Mouse (Mus musculus) liver, embryonic 11.5 days (tissue): ENCODE data around the gene Myo1b. TPM values are rescaled to one million over a fixed set of nuclear protein-coding genes. Genes with fewer than 3 reads are reported as not detected.
A peak's percentile ranks its signal among the peaks of the same experiment; 100 is the strongest.

Source experiments
- ATAC-seq: fragments of 200-750 bp; cut with Nextera tagmentation; replicated peaks from 2 replicates; pipeline ENCODE4 v1.8.0; 2017; ENCODE audit warnings: moderate number of reproducible peaks, mild to moderate bottlenecking, moderate TSS enrichment, moderate library complexity; ENCODE audit not compliant: low FRiP score
- DNase-seq: peaks from one replicate; pipeline ENCODE4 v3.0.0-alpha.2; 2017; ENCODE audit warnings: low spot score
- H3K27ac ChIP-seq: fragments of 300-500 bp; sonication (generic); 2 replicates; pipeline ENCODE4 v1.5.1; 2014; ENCODE audit warnings: mild to moderate bottlenecking, low read depth, low read length, control low read depth
- H3K27me3 ChIP-seq: fragments of 300-500 bp; sonication (generic); replicated peaks from 2 replicates; pipeline ENCODE4 v1.6.1; 2014; ENCODE audit warnings: low read length, mixed read lengths; ENCODE audit not compliant: control insufficient read depth, insufficient read depth
- H3K36me3 ChIP-seq: fragments of 300-500 bp; sonication (generic); 2 replicates; pipeline ENCODE4 v1.6.1; 2014; ENCODE audit warnings: mild to moderate bottlenecking, low read length, moderate library complexity, mixed read lengths; ENCODE audit not compliant: control insufficient read depth, insufficient read depth
- H3K4me1 ChIP-seq: fragments of 300-500 bp; sonication (generic); replicated peaks from 2 replicates; pipeline ENCODE4 v1.6.1; 2014; ENCODE audit warnings: low read length, mixed read lengths; ENCODE audit not compliant: control insufficient read depth, insufficient read depth
- H3K4me2 ChIP-seq: fragments of 300-500 bp; sonication (generic); 2 replicates; pipeline ENCODE4 v1.6.1; 2014; ENCODE audit warnings: mild to moderate bottlenecking, control low read depth, moderate library complexity
- H3K4me3 ChIP-seq: fragments of 300-500 bp; sonication (generic); 2 replicates; pipeline ENCODE4 v1.5.1; 2014; ENCODE audit warnings: low read depth, low read length, control low read depth
- H3K9ac ChIP-seq: fragments of 300-500 bp; sonication (generic); 2 replicates; pipeline ENCODE4 v1.6.1; 2014; ENCODE audit warnings: low read depth, low read length, control low read depth
- H3K9me3 ChIP-seq: fragments of 300-500 bp; sonication (generic); 2 replicates; pipeline ENCODE4 v1.6.1; 2016; ENCODE audit warnings: low read length, inconsistent platforms, mixed read lengths; ENCODE audit not compliant: control insufficient read depth
- WGBS: fragments of 180-500 bp; shearing (Covaris S2); extraction: QIAGEN DNeasy Blood & Tissue Kit; methylation state at CpG from one replicate; pipeline ENCODE4 v1.1.7; 2014; 5-methylcytosine and 5-hydroxymethylcytosine counted together
- polyA plus RNA-seq: library from polyadenylated mRNA; unstranded; fragments of >200 nt; fragmentation: Nextera tagmentation; extraction: Ambion mirVana; gene quantifications from 2 replicates; pipeline ENCODE4 v1.2.1, GENCODE M21; 2014

Myo1b gene
- polyA plus RNA-seq, 1 experiment from 2014 or later: 26.4 TPM

GRCm38 (mm10) chr1:51849570-51850211 lies 66.2 kb downstream of the Myo1b start:
- no peaks in the 10 kb centered on the region for H3K4me1 ChIP-seq
- H3K27me3 ChIP-seq: no peaks in the 10 kb centered on the region
- no peaks in the 10 kb centered on the region for H3K36me3 ChIP-seq
- 54% methylated on average over 8 of the region's 8 CpGs for WGBS
- no peak overlapping the region for H3K4me3 ChIP-seq
- no peak overlapping the region for H3K4me2 ChIP-seq
- H3K9me3 ChIP-seq: no peaks in the 10 kb centered on the region
- no peak overlapping the region for H3K27ac ChIP-seq
- ATAC-seq: no peak
- no peak for DNase-seq
- no peak overlapping the region for H3K9ac ChIP-seq

- no peak overlapping the region for H3K4me2 ChIP-seq
- no peaks in the 10 kb centered on the region for H3K4me1 ChIP-seq
- peak; percentile 60 for ATAC-seq
- 81% methylated on average over 2 of the region's 2 CpGs for WGBS
- no peak overlapping the region for H3K9ac ChIP-seq
- no peak for DNase-seq
- no peaks in the 10 kb centered on the region for H3K36me3 ChIP-seq
- H3K27ac ChIP-seq: no peak overlapping the region
- H3K4me3 ChIP-seq: no peak overlapping the region
- H3K9me3 ChIP-seq: no peaks in the 10 kb centered on the region
- no peaks in the 10 kb centered on the region for H3K27me3 ChIP-seq
Observed at GRCm38 (mm10) chr1:51845264-51846036, 70.4 kb downstream of the Myo1b start.

- no peaks in the 10 kb centered on the region for H3K9me3 ChIP-seq
- H3K36me3 ChIP-seq: no peaks in the 10 kb centered on the region
- no peak for DNase-seq
- WGBS: 72% methylated on average over 11 of the region's 11 CpGs
- no peaks in the 10 kb centered on the region for H3K27me3 ChIP-seq
- no peak overlapping the region for H3K27ac ChIP-seq
- H3K9ac ChIP-seq: no peak overlapping the region
- ATAC-seq: no peak
- no peak overlapping the region for H3K4me3 ChIP-seq
- no peak overlapping the region for H3K4me2 ChIP-seq
- H3K4me1 ChIP-seq: no peaks in the 10 kb centered on the region
Observed at GRCm38 (mm10) chr1:51837845-51838623, 77.8 kb downstream of the Myo1b start.

- no peak for ATAC-seq
- H3K4me3 ChIP-seq: no peak overlapping the region
- no peak overlapping the region for H3K4me2 ChIP-seq
- no peaks in the 10 kb centered on the region for H3K9me3 ChIP-seq
- no peak overlapping the region for H3K27ac ChIP-seq
- no peak for DNase-seq
- H3K27me3 ChIP-seq: no peaks in the 10 kb centered on the region
- H3K9ac ChIP-seq: no peak overlapping the region
- H3K36me3 ChIP-seq: no peaks in the 10 kb centered on the region
- 70% methylated on average over 4 of the region's 4 CpGs for WGBS
- no peaks in the 10 kb centered on the region for H3K4me1 ChIP-seq
Observed at GRCm38 (mm10) chr1:51837311-51837710, 78.6 kb downstream of the Myo1b start.

- Histone ChIP-seq H3K4me1 (no peaks in the 10 kb centered on the region), H3K4me2 (no peak overlapping the region), H3K27me3 (no peaks in the 10 kb centered on the region), H3K9me3 (no peaks in the 10 kb centered on the region), H3K9ac (no peak overlapping the region), H3K4me3 (no peak overlapping the region), H3K27ac (no peak overlapping the region), H3K36me3 (no peaks in the 10 kb centered on the region)
- no peak for DNase-seq
- WGBS: 54% methylated on average over 8 of the region's 8 CpGs
- ATAC-seq: no peak
Observed at GRCm38 (mm10) chr1:51835795-51836194, 80.1 kb downstream of the Myo1b start.

- Histone ChIP-seq H3K27me3 (no peaks in the 10 kb centered on the region), H3K4me1 (no peaks in the 10 kb centered on the region), H3K4me3 (no peak overlapping the region), H3K36me3 (no peaks in the 10 kb centered on the region), H3K4me2 (no peak overlapping the region), H3K27ac (no peak overlapping the region), H3K9ac (no peak overlapping the region), H3K9me3 (no peaks in the 10 kb centered on the region)
- 78% methylated on average over 3 of the region's 3 CpGs for WGBS
- ATAC-seq (no peak), DNase-seq (no peak)
Observed at GRCm38 (mm10) chr1:51834072-51834471, 81.8 kb downstream of the Myo1b start.

- WGBS: 86% methylated on average over 9 of the region's 9 CpGs
- no peaks in the 10 kb centered on the region for H3K9me3 ChIP-seq
- no peak for ATAC-seq
- no peaks in the 10 kb centered on the region for H3K27me3 ChIP-seq
- no peak overlapping the region for H3K4me2 ChIP-seq
- no peak overlapping the region for H3K4me3 ChIP-seq
- no peak overlapping the region for H3K27ac ChIP-seq
- no peak overlapping the region for H3K9ac ChIP-seq
- no peaks in the 10 kb centered on the region for H3K4me1 ChIP-seq
- DNase-seq: no peak
- no peaks in the 10 kb centered on the region for H3K36me3 ChIP-seq
Observed at GRCm38 (mm10) chr1:51829353-51829752, 86.5 kb downstream of the Myo1b start.

- WGBS: 84% methylated on average over 4 of the region's 4 CpGs
- no peaks in the 10 kb centered on the region for H3K9me3 ChIP-seq
- no peak overlapping the region for H3K9ac ChIP-seq
- ATAC-seq (no peak), DNase-seq (no peak)
- no peak overlapping the region for H3K27ac ChIP-seq
- no peak overlapping the region for H3K4me3 ChIP-seq
- H3K36me3 ChIP-seq: no peaks in the 10 kb centered on the region
- no peaks in the 10 kb centered on the region for H3K27me3 ChIP-seq
- H3K4me2 ChIP-seq: no peak overlapping the region
- H3K4me1 ChIP-seq: no peaks in the 10 kb centered on the region
Observed at GRCm38 (mm10) chr1:51822531-51822930, 93.3 kb downstream of the Myo1b start.
